Mouse (Mus musculus) large intestine, adult 2 months (tissue): Measurements from ENCODE around the gene Wdr38. TPM values are rescaled to one million over a fixed set of nuclear protein-coding genes. Genes with fewer than 3 reads are reported as not detected.
A peak's percentile ranks its signal among the peaks of the same experiment; 100 is the strongest.

Source experiments
- DNase-seq: peaks from one replicate; pipeline ENCODE4 v3.0.0-alpha.2; 2012; ENCODE audit warnings: low read depth, low spot score
- WGBS: fragments of 180-500 bp; shearing (Covaris S2); methylation state at CpG from one replicate; pipeline ENCODE4 v1.1.7; 2018; 5-methylcytosine and 5-hydroxymethylcytosine counted together
- polyA plus RNA-seq: library from polyadenylated mRNA; depleted of rRNA; stranded (reverse); fragments of >200 nt; gene quantifications from 2 replicates; pipeline ENCODE4 v1.2.3, GENCODE M21; 2012; rRNA removed

Wdr38 gene
- polyA plus RNA-seq = 0.47 and 0.55 TPM in 2 replicates

- DNase-seq = peak; percentile 73
- 10% methylated on average over 33 of the region's 33 CpGs for WGBS
Measured at GRCm38 (mm10) chr2:38997386-38998374, at the start of gene Wdr38. Gene Wdr38, plus strand, starts transcription at chr2:38997476.

GRCm38 (mm10) chr2:38947566-38947965, 49.7 kb upstream of the Wdr38 start:
- WGBS = 60% methylated on average over 7 of the region's 7 CpGs
- DNase-seq = no peak

- DNase-seq = peak; percentile 51
- WGBS = 30% methylated on average over 7 of the region's 7 CpGs
Measured at GRCm38 (mm10) chr2:38950281-38950719, 47.0 kb upstream of the Wdr38 start.

- 80% methylated on average over 5 of the region's 5 CpGs for WGBS
Measured at GRCm38 (mm10) chr2:38953152-38953883, 44.0 kb upstream of the Wdr38 start.

GRCm38 (mm10) chr2:38956062-38956461, 41.2 kb upstream of the Wdr38 start:
- DNase-seq = no peak
- 71% methylated on average over 2 of the region's 2 CpGs for WGBS

More at GRCm38 (mm10) chr2:38953152-38953883, 44.0 kb upstream of the Wdr38 start:
- no peak for DNase-seq

- 78% methylated on average over 5 of the region's 5 CpGs for WGBS
- no peak for DNase-seq
Measured at GRCm38 (mm10) chr2:38957671-38958223, 39.5 kb upstream of the Wdr38 start.

- 28% methylated on average over 4 of the region's 4 CpGs for WGBS
- no peak for DNase-seq
Measured at GRCm38 (mm10) chr2:38964198-38964597, 33.1 kb upstream of the Wdr38 start.

GRCm38 (mm10) chr2:38969650-38970049, 27.6 kb upstream of the Wdr38 start:
- no peak for DNase-seq
- 84% methylated on average over 2 of the region's 2 CpGs for WGBS

GRCm38 (mm10) chr2:38970057-38970456, 27.2 kb upstream of the Wdr38 start:
- no peak for DNase-seq
- WGBS = 33% methylated on average over 5 of the region's 5 CpGs

GRCm38 (mm10) chr2:38973223-38973622, 24.1 kb upstream of the Wdr38 start:
- WGBS = 31% methylated on average over 2 of the region's 2 CpGs
- no peak for DNase-seq

GRCm38 (mm10) chr2:38973701-38974100, 23.6 kb upstream of the Wdr38 start:
- WGBS = 51% methylated on average over 7 of the region's 7 CpGs
- DNase-seq = no peak

- no peak for DNase-seq
- 60% methylated on average over 2 of the region's 2 CpGs for WGBS
Measured at GRCm38 (mm10) chr2:38974171-38974570, 23.1 kb upstream of the Wdr38 start.

- 86% methylated on average over 3 of the region's 3 CpGs for WGBS
- no peak for DNase-seq
Measured at GRCm38 (mm10) chr2:38975181-38975580, 22.1 kb upstream of the Wdr38 start.

GRCm38 (mm10) chr2:38975941-38976805, 21.1 kb upstream of the Wdr38 start:
- WGBS = 78% methylated on average over 21 of the region's 21 CpGs
- DNase-seq = no peak

GRCm38 (mm10) chr2:38977837-38978236, 19.4 kb upstream of the Wdr38 start:
- WGBS = 87% methylated on average over 4 of the region's 4 CpGs
- DNase-seq = no peak

GRCm38 (mm10) chr2:38983456-38983855, 13.8 kb upstream of the Wdr38 start:
- no peak for DNase-seq
- WGBS = 96% methylated on average over 2 of the region's 2 CpGs

- WGBS = 56% methylated on average over 3 of the region's 3 CpGs
- no peak for DNase-seq
Measured at GRCm38 (mm10) chr2:38986580-38986979, 10.7 kb upstream of the Wdr38 start.

- 43% methylated on average over 1 of the region's 1 CpGs for WGBS
- DNase-seq = no peak
Measured at GRCm38 (mm10) chr2:38987371-38987770, 9.9 kb upstream of the Wdr38 start.

GRCm38 (mm10) chr2:38987803-38988510, 9.3 kb upstream of the Wdr38 start:
- WGBS = 68% methylated on average over 6 of the region's 6 CpGs
- DNase-seq = no peak
